20 mouse cellular contexts compared by ENCODE assay signal in the genomic region with DNA sequence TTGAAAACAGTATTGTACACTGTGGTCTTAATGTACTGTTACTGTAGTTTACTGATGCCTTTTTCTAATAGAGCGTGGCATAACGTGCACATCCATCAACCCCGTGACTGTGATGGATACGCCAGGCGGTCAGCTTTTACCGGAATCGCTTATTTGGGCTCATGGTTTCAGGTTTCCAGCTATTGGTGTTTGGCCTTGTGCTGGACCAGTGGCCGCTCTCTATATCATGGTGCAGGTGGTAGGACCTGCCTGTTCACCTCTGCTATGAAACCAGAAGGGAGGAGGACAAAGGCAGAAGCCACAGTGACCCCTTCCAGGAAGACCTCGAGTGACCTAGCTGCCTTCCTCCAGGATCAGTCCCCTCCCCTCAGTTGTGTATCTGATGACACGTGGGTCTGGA.
"Had no signal": no experiment of that assay in that cellular context is flagged by ENCODE, and none has a peak within 500 bp of the region (broad histone marks: within the 10 kb centered on the region; RNA-seq: fewer than 3 reads in every experiment).

No protein-coding gene starts in this region.

- H3K9me3 ChIP-seq: limb, embryonic 12.5 days; limb, embryonic 15.5 days; liver, embryonic 15.5 days; lung, embryonic 15.5 days; megakaryocyte, embryonic 14.5 days; stomach, embryonic 15.5 days had no signal

- H3K27ac ChIP-seq: limb, embryonic 12.5 days; limb, embryonic 15.5 days; liver, embryonic 15.5 days; lung, embryonic 15.5 days; stomach, embryonic 15.5 days had no signal

- H3K4me3 ChIP-seq: limb, embryonic 12.5 days; limb, embryonic 15.5 days; liver, embryonic 15.5 days; lung, embryonic 15.5 days; megakaryocyte, embryonic 14.5 days; stomach, embryonic 15.5 days had no signal

- DNase-seq: kidney, adult 8-10 months; kidney, postnatal 4 days; left cerebral cortex, postnatal 4 days; lung, adult 18-20 months; lung, postnatal 10 days; lung, postnatal 36 days; midbrain, embryonic 14.5 days; retina, postnatal 1 day; right cerebral cortex, postnatal 25 days; spleen, adult 18-20 months; thymus, postnatal 25 days had no signal

- H3K4me2 ChIP-seq: limb, embryonic 12.5 days; limb, embryonic 15.5 days; liver, embryonic 11.5 days; liver, embryonic 15.5 days; lung, embryonic 15.5 days; midbrain, embryonic 11.5 days; stomach, embryonic 15.5 days had no signal

- H3K9ac ChIP-seq: limb, embryonic 12.5 days; limb, embryonic 15.5 days; liver, embryonic 15.5 days; lung, embryonic 15.5 days; stomach, embryonic 15.5 days had no signal

- ATAC-seq: intestine, postnatal 0 days had no signal

- H3K27me3 ChIP-seq: limb, embryonic 12.5 days; limb, embryonic 15.5 days; liver, embryonic 15.5 days; lung, embryonic 15.5 days; megakaryocyte, embryonic 14.5 days; stomach, embryonic 15.5 days had no signal

- H3K36me3 ChIP-seq: limb, embryonic 12.5 days; limb, embryonic 15.5 days; liver, embryonic 15.5 days; lung, embryonic 15.5 days; stomach, embryonic 15.5 days had no signal
